Mouse (Mus musculus) kidney, postnatal 4 days (tissue): ENCODE results near the gene Igf2bp3.
A peak's percentile ranks its signal among the peaks of the same experiment; 100 is the strongest.

Experiments
- DNase-seq, 2 experiments: peaks; one replicate each; pipeline ENCODE4 v3.0.0; 2021; ENCODE audit warnings: mixed read lengths in 2 of 2

The Igf2bp3 gene

DNA sequence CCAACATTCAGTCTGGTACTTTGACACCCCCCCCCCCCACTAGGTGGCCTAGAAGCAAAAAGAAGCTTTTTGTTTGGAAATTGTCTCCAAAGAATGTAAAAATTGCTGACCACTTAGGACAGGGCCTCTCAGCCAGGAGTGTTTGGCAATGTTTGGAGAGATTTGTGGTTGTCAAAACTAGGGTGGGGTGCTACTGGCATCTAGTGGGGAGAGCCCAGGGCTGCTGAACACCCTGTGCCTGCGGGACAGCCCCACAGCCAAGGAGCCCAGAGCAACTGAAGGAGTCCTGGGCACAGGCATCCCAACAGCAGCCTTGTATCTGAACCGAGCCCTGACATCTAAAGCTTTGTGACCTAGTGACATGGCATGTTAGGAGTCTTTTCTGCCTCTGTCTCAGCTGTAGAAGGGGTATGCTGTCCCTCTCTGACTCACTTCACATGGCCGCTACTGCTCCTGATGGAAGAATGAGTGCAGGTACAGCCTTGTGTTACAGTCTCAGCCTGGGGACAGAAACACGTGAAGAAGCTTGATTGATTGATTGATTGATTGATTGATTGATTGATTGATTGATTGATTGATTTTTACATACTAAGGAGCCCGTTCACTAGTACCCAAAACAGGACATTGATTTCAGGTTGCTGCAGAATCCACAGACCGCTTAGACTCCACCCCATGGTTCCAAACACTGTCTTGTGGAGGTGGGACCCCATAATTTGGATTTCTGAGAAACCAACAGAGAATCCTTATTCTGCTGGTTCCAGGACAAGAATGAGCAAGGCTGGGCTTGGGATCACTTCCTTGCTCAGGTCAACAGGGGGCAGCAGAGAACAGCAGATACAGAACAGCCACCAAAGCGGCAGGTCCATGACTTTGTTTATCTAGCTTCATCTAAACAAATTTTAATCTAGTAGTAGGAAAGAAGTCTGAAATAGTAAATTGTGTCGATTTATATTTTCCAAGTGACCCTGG lies 157.4 kb downstream of the Igf2bp3 start:
- peak; percentile 70 to 75 for DNase-seq

DNA sequence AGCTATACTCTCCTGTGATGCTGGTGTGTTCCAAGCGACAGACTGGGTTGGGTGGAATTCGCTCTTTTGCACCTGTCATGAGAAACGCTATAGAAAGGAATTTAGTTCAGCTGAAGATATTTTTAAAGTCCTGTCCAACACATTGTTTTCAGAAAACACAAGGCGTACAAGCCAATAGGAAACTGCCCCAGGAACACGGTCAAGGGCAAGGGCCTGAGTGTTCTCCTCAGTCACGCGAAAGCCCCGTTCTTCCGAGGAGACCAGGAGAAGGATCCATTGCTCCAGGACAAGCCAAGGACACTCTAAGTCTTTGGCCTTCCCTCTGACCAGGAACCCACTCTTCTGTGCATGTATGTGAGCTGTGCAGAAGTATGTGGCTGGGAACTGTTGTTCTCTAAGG lies 158.7 kb downstream of the Igf2bp3 start:
- no peak for DNase-seq

DNA sequence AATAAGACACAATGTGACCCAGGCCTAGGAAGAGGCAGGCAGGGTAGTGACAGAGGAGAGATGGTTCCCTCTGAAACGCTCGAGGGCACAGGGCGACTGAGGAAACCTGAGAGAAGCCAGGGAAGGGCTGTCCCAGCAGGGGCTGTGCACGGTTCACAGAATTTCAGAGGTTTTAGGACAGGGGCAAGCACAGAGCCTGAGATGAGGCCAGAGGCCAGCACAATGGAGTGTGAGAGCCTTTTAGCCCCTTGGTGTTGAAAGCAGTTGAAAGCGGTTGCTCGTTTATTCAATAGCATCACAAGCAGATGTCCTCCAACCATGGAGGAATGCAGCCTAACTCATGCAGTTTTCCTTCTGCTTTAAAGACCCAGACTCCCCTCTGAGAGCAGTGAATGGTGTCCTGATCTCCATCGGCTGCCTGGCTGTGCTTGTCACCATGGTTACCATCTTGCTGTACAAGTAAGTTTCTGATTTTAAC lies 159.5 kb downstream of the Igf2bp3 start:
- no peak for DNase-seq

DNA sequence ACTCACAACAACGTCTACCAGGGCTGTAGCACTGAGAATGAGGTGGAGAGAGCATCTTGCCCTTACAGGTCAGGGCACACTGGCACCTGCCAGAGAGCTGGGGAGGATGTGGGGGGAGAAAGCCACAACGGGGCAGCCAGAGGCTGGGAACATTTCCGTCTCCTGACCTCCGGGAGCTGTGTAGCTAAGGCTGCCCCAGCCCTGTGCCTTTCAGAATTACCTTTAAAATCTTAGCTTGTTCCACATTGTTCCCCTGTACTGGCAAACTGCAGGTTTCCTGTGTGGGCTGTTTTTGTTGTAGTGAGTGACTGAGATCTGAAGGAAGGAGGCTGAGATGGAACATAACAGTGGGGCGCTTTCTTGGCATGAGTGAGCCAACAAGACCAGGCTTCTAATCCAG lies 162.6 kb downstream of the Igf2bp3 start:
- DNase-seq = no peak

DNA sequence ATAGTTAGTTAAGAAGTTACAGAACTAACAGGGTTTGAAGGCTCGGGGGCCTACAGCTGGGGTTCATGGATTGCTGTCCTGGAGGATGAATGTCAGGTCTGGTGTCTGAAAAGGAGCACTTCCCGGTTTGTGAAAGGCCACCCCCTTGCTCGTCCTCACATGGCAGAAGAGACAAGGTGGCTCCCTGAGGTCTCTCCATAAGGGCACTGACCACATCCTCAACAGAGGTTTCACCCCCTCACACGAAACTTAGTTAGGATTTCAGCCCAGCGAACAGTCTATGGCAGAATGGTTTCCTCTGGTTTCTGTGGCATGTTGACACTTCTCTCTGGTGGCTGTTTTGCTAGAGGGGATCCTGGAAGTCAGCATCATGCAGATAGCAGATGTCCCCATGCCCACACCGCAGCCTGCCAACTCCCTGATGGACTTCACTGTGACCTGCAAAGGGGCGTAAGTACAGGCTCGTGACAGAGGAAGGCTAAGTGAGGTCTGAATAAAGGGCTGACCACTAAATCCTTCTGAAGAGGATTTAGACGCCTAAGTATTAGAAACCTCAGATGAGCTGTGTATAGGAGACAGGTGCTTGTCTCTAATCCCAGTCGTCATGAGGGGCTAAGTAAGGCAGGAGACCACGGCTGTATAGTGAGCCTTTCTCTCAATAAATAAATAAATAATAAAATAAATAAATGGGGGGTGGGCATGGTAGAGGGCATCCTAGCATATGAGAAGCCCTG lies 163.9 kb downstream of the Igf2bp3 start:
- DNase-seq = no peak

DNA sequence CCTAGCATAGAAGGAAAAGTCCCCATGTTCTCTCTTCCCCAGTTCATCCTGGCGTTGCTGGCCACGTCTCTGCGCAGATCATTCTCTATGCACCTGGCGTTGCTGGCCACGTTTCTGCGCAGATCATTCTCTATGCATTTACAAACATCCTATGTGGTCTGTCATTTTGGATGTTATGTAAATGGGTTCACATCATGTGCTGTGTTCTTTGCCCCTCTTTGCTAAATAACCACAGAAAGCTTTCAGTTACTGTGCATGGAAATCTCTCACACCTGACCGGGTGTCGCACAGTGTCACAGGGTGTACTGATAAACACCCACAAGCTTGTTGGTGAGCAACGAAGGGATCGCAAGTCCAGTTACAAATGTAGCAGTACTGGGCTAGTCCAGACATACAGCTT lies 166.4 kb downstream of the Igf2bp3 start:
- DNase-seq = no peak

DNA sequence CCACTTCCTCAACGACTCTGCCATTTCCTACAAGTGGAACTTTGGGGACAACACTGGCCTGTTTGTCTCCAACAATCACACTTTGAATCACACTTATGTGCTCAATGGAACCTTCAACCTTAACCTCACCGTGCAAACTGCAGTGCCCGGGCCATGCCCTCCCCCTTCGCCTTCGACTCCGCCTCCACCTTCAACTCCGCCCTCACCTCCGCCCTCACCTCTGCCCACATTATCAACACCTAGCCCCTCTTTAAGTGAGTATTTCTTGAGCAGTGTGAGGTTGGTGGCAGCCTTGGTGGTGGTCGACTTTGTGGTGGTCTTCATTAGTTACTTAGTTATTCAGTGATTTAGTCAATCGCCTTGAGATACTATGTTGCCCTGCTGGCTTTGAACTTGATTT lies 166.9 kb downstream of the Igf2bp3 start:
- no peak for DNase-seq

DNA sequence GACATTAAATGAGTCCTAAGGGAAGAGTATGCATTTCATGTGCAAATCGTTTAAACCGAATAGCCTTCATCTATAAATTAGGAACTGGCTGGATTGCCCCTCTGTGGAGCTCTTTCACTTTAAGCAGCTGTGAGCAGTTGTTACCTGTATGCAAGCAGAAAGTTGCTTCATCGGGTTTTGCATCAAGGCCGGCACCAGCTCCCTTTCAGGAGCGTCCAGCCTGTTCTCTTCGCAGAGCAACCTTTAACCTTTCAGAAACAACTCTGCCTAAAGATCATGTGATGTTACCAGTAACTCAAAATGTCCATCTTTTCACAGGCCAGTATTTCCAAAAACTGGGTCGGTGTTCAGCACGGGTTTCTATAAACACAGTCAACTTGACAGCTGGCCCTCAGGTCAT lies 167.8 kb downstream of the Igf2bp3 start:
- DNase-seq = no peak

DNA sequence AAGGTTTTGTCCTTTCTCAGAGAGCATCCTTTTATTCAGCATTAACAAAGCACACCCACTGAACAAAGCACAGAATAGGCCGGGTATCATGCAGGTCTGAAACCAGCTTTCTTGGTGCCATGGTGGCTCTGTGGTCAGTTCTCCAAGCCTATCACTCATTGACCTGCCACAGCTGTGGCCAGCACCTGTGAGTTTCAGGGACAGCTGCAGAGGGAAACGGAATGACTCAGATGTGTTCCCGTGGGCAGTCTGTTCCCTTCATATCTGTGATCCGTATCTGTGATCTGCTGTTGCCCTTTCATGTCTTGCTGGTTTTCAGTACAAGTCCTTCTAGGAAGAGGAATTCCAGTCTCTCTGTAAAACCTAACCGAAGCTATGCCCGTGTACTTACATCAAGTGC lies 168.3 kb downstream of the Igf2bp3 start:
- DNase-seq = no peak

DNA sequence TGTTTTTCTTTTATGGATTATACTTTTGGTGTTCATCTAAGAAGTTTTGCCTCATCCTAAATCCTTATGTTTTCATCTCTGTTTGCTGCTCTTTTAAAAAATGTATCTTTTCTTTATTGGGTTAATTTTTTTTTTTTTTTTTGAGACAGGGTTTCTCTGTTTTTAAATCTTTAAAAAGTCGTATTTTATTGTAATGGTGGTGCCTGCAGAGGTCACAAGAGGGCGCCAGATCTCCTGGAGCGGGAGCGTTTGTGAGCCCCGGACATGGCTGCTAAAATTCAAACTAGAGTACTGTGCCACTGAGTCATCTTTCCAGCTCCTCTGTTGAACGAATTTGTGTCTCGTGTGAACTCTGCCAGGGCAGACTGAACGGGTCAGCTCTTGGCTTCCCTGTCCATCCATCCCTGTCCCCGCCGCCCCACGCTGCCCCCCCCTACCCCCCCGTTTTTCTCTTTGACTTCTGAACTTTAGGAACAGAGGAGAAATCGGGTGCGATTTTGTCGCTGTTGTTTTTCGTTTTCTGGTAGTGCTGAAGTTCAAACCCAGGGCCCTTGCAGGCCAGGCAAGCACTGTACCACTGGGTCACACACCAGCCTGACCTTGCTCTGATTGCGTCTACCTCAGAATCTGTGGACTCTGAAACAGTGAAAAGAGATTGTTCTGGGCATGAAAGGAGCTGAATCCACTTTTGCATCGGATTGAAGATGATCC lies 175.1 kb downstream of the Igf2bp3 start:
- peak; percentile 80 to 83 for DNase-seq

DNA sequence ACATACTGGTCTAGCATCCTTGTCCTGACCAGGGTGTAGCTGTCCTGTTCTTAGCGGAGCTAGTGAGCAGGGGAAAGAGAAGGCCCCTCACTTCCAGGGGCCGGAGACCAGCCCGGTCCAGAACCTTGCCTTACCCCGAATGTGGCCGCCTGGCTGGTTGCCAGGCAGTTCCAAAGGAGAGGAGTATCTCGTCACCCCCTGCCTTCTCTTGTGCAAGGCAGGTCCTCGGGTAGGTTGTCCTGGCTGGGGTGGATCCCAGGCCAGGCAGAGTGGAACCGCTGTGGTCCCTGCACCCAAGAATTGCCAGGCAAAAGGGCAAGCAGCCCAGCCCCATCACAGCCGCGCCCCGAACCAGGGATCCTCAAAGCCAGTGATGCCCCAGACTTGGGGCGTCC lies 177.5 kb downstream of the Igf2bp3 start:
- DNase-seq = no peak

DNA sequence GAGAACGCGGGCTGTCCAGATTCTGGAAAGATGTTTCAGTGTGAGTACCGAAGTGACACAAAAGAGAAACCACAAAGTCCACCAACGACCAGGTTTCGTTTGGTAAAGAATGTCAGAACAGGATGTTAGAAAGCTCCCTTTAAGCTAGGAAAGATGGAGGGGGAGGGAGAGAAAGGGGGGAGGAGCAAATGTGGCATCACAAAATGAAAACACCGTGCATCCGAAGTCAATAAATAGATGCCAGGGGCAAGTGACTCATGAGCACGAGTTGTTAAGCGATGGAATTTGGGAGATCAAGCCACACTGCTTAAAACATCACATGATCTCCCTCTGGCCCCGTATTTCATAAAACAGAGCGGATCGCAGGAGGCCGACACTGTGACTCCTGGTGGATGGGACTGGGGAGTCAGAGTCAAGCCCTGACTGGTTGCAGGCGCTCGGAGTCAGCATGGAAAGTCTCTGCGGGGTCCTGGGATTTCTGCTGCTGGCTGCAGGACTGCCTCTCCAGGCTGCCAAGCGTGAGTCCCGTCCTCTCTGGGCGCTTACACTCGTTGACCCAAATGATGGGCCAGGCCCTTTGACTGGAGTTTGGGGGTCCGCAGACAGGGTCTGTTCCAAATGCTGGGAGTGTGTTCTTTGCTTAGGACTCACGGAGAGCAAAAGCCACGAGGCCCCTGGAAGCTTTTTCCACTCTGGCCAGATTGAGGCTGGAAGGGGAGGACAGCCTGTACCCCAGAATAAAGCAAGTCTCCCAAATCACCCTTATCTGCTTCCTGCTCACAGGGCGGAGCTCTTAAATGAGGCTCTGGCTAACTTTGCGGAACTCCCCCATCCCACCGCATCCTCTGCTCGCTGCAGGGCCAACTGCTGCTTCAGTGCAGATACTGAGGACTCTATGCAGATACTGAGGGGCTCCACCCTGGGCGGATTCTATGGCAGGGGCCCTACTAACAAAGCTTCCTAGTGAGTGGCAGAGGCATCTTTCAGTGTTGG lies 178.2 kb downstream of the Igf2bp3 start, which contains the start of gene Gpnmb:
TSS of gene Gpnmb (plus strand) at position 272 of the 993 bp plus-strand sequence.
- DNase-seq = peak; percentile 22 to 37
